Mouse (Mus musculus) right cerebral cortex, postnatal 36 days (tissue): ENCODE results near the gene Dnmt3a.

Experiments
- DNase-seq, 2 experiments: peaks; one replicate each; pipeline ENCODE4 v3.0.0; 2022; ENCODE audit warnings: low spot score in 2 of 2, mixed read lengths in 1 of 2

The Dnmt3a gene

DNA sequence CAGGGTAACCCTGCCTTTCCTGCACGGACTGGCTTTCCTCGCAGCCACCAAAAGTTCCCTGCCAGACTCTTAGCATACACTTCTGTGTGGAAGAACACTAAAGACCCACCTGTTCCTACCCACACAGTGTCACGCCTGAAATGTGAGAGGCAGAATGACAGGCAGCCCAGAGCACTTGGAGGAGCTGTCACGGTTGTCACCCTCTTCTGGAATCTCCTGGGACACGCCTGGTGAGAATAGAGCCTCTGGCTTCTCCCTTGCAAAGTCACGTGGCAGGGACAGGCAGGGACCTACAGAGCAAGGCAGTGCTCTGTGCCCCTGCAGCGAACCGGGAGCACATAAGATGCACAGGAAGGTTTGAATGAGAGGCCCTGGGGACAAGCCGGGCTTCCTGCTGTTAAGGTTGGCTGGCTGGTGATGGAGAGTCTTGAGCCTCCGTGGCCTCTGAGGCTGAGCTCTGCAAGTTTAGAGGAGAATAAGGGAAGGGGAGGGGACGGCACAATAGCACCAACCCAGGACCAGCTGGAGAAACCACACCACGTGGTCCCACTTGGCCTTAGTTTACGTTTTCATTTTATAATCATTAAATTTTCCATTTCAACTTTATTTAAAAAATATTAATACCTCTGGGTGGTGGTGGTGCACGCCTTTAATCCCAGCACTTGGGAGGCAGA is 112.0 kb downstream of the Dnmt3a start:
- DNase-seq: no peak

DNA sequence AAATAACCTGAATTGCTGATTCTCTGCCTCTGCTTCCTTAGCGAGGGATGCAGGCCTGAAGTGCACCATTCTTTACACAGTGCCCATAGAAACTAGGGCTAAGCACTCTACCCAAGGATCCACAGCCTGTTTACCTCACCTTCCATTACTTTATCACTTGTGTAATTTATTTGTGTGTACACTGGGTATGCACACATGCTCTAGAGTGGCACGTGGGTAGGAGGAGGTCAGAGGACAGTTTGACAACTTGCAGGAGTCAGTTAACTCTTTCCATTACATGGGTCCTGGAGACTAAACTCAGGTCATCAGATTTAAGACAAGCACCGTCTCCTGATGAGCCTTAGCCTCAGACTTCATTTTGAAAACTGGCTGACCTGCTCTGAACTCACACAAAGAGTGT is 112.8 kb downstream of the Dnmt3a start:
- DNase-seq: no peak

DNA sequence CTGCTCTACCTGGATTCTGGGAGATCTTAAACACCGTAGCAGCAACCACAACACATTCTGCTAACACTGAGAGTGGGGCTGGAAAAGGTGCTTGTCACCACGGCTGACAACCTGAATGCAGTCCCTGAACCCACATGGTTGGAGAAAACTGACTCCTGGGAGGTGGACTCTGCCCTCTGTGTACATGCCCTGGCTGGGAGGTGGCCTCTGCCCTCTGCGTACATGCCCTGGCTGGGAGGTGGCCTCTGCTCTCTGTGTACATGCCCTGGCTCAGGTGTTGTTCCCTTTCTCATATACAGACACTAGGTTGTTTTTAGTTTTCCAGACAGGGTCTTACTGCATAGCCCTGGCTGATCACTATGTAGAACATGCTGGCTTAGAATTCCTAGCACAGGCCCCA is 113.6 kb downstream of the Dnmt3a start:
- DNase-seq: no peak

DNA sequence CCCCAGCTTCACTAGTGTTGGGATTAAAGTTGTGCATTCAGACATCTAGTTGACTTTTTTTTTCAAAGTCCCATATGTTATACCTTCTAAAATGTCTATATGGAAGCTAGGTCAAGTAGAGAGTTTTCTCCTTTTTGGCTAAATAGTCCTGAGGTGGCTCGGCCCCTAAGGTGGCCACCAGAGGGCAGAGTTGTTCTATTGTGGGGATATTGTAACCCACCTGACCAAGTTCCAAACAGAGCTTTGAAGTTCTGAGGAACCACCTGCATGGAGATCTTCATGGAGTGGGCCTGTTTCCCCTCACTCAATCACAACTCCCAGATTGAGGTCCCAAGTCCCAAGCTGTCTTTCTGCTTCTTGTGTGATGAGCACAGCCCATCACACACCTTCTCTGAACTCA is 120.3 kb downstream of the Dnmt3a start:
- DNase-seq: no peak

DNA sequence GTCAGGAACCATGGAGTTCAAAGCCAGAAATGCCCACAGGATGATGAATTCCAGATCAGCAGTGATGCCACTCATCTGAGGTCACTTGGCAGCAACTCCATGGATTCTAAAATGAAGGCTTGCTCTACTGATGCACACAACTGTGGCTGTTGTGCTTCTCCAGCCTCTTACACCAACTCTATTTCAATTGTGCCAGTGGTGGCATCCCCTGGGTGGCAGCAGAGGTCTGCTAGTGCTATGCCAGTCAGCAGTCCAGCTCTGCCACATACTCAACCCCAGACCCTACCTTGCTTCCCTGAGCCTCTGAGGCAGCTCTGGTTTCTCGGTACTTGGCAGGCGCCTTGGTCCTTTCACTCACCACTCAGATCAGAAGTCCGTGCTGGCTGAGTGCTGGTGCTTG is 123.0 kb downstream of the Dnmt3a start:
- no peak for DNase-seq

DNA sequence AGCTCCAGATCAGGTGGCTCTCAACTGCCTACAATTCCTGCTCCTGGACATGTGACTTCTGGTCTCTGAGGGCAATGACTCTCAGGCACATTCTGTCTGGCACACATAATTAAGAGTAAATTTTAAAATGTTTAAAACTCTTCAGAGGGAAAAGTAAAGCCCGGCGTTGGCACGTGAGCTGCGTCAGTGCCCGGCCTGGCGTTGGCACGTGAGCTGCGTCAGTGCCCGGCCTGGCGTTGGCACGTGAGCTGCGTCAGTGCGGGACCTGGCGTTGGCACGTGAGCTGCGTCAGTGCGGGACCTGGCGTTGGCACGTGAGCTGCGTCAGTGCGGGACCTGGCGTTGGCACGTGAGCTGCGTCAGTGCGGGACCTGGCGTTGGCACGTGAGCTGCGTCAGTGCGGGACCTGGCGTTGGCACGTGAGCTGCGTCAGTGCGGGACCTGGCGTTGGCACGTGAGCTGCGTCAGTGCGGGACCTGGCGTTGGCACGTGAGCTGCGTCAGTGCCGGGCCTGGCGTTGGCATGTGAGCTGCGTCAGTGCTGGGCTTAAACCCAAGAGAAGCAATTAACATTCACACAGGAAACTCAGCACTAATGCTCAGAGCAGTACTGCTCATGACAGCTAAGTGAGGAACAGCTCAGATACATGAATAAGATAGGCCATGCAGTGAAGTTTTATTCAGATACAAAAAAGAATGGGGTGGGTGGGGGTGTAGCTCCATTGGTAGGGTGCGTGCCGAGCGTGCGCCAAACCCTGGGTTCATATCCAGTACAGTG is 124.5 kb downstream of the Dnmt3a start:
- peak in 1 of 2 experiments; percentile 37 for DNase-seq

DNA sequence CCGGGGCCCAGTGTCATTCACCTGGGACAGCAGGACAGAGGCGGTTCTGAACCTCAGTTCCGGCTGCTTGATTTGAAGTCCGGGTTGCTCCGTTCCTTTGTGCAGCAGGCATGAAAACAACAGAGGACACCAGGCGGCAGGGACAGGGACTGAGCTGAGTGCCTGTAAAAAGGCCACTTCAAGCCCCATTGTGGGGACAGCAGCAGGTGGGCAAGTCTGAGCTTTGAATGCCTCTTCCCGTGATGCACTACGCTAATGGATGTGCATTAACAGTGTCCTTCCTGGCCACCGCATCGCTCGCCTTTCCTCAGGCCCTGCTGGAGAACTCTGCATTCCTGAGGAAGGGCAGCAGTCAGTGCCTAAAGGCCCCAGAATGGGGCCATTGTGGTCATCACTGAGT is 136.2 kb downstream of the Dnmt3a start:
- DNase-seq: no peak

DNA sequence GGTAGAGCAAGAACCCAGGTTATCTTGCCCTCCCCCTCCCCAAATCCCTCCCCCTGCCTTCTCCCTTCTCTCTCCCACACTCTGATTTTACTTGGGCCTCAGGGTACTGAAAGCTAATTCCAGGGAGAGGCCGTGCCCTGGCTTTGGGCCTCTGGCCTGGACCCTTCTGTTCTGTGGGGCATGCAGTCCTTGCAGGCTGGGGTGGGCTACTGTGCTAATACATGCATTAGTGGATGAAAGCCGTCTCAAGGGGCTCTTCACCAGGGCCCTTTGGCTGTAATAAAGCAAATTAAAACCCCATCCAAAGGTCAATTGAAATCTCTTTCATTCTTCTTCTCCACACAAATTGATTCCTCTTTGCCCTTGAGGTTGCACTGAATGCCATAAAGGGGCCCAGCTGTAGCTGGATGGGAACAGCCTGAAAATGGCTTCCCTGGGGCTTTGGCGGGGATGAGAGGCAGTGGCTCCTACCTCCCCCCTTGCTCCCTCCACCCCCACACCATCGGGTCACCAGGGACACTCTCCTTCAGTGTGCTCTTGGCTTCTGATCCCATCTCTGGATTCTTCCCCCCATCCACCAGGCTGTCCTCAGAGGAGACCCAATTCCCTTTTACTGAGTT is 138.8 kb downstream of the Dnmt3a start:
- DNase-seq: no peak

DNA sequence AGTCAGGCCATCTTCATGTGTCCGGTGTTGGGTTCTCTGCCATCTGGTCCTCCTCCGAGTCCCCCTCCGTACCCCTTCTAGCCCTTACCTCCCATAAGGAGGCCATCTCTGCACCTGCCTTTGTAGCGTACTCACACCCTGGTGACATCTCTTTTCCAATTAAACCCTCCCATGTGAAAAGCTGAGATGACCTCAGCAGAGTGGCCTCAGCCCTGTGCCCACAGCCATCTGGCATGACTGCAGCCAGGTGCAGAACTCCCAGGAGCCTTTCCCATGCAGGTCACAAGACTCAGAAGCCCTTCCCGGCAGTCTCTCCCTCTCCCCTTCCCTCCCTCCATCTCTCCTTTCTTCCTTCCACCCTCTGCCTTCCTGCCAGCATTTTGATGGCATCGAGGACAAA is 141.7 kb downstream of the Dnmt3a start:
- DNase-seq: no peak

DNA sequence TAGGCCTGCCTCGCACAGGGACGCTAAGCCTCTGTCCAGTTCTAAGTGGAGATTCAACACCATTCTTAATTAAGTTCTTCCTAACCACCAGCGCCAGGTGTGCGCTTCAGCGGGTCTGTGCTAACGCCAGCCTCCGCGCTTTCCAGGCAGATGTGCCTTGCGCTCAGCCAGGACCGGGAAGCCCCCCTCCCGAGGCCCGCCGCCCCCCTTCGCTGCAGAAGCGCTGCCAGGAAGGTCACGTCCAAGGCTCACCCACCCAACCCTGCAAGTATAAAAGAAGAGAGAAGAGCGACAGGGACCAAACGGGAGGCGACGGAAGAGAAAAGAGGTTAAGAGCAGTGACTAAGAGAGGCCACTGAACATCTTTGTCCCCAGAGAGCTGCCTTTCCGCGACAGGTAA is 148.8 kb downstream of the Dnmt3a start, which contains the start of gene Pomc:
TSS of gene Pomc (plus strand) at position 301 of the 400 bp plus-strand sequence.
- no peak for DNase-seq

DNA sequence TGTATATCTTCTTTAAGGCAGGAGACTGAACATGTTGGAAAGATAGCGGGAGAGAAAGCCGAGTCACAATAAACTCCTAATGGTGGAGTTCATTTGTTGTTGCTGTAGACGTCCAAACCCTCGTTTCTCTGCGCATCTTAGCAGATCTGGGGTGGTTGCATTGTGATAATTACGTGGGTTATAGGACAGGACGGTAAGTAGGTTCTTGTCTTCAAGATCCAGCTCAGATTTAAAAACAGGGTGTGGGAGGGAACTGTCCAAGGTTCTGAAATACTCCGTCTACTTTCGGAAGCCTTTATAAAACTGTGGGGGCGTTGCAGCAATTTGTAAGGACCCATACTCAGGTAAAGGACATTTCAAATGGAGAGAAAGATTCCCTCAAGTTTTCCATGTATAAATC is 149.6 kb downstream of the Dnmt3a start:
- no peak for DNase-seq

DNA sequence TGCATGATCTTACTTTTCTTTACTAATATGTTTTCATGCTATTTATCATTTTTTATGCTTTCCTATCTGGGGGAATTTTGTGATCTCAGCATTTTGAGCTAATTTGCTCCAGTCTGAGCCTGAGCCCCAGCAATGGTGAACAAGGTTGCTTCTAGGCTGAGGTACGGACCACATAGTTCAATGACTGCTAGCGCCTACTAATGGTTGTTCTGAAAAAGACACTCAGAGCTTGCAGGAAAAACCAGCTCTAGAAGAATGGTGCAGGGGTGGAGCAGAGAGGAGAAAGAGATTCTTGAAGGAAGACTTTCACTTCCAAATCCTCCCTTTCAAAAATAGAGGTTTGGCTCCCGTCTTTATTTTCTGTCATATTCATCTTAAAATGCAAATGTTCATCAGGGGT is 150.5 kb downstream of the Dnmt3a start:
- DNase-seq: no peak

DNA sequence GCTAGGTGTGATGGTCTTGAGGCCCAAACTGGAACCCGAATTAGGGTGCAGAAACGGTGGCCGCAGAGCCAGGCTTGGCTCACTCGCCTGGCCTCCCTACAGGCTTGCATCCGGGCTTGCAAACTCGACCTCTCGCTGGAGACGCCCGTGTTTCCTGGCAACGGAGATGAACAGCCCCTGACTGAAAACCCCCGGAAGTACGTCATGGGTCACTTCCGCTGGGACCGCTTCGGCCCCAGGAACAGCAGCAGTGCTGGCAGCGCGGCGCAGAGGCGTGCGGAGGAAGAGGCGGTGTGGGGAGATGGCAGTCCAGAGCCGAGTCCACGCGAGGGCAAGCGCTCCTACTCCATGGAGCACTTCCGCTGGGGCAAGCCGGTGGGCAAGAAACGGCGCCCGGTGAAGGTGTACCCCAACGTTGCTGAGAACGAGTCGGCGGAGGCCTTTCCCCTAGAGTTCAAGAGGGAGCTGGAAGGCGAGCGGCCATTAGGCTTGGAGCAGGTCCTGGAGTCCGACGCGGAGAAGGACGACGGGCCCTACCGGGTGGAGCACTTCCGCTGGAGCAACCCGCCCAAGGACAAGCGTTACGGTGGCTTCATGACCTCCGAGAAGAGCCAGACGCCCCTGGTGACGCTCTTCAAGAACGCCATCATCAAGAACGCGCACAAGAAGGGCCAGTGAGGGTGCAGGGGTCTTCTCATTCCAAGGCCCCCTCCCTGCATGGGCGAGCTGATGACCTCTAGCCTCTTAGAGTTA is 154.2 kb downstream of the Dnmt3a start:
- DNase-seq: peak; percentile 77 to 84

DNA sequence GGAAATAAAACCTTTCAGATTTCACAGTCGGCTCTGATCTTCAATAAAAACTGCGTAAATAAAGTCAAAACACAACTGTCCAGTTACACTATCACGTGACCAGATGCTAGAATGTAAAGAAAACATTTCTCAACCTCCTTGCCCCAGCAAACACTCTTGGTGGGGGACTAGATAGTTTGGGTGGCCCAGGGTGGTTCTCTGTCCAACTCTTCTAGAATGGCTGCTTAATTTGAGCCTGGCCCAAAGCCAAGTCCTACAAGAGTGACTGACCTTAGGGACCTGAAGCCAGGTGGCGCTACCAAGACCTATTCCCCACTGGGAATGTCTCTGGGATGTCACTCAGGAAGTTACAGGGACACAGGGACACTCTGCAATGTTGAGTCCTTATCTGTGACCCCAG is 154.7 kb downstream of the Dnmt3a start:
- DNase-seq: no peak
